Mouse (Mus musculus): ENCODE measurements around the gene Gm11114. TPM values are rescaled to one million over a fixed set of nuclear protein-coding genes. Genes with fewer than 3 reads are reported as not detected.

The Gm11114 gene
- polyA plus RNA-seq, 1 experiment from 2014 or later = not detected

DNA sequence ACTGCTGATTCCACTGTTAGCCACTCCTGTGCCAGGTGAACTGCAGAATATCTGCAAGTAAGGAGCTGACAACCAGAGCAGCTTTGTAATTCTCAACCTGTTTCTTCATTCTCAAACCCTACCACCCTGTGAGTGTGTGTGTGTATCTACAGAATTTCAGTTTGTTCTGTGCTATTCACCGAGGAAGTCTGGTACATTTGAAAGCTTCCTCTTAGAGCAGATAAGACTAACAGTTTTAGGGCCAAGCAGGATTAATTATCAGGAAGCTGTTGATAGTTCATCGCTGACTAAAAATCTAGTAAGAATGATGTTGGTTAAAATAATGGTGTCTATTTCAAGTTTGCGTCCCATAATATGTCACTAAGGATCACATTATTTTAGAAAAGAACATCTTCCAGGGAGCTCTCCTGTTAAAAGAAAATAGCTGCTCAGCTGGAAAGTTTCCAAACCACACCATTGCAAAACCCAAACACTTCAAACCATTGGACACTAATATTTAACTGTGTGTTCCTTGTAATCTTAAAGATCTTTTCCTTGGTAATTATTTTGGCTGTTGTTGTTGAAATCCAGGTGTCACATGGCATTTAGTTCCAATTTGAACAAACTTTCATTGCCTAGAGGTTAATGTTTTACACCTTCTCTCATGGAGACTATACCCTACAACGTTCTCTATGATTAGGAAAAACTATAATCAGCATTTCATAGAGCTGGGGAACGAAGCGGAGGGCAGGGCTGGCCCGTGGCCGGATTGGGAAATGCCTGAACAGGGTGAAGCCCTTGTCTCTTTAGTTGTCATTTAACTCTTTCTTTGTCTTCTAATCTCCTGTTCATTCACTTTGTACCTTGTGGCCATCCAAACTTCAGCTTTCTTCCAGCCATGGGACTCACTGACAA lies 30.6 kb downstream of the Gm11114 start:
- Histone ChIP-seq H3K4me2 (ENCODE audit: low read depth, low read length, severe bottlenecking) (no peak overlapping the region), H3K9ac (ENCODE audit: low read length) (no peak overlapping the region), H3K27ac (ENCODE audit: low read depth, low read length) (no peak overlapping the region), H3K4me1 (replicated peaks; ENCODE audit: control insufficient read depth, insufficient read depth, low read length) (no peaks in the 10 kb centered on the region), H3K4me3 (ENCODE audit: low read depth, low read length) (no peak overlapping the region), H3K9me3 (ENCODE audit: control insufficient read depth, low read length) (no peaks in the 10 kb centered on the region), H3K27me3 (ENCODE audit: control insufficient read depth, insufficient read depth, low read length) (no peaks in the 10 kb centered on the region), H3K36me3 (ENCODE audit: control insufficient read depth, insufficient read depth, low read length) (no peaks in the 10 kb centered on the region)
- WGBS = 93% methylated on average over 8 of the region's 8 CpGs
- ATAC-seq (replicated peaks; ENCODE audit: low FRiP score) (no peak), DNase-seq (ENCODE audit: low spot score) (no peak)

GRCm38 (mm10) chr9:85347823-85348523 lies 35.4 kb downstream of the Gm11114 start:
- WGBS = 89% methylated on average over 10 of the region's 10 CpGs
- H3K9ac ChIP-seq (ENCODE audit: low read length) = no peak overlapping the region
- no peak overlapping the region for H3K4me3 ChIP-seq (ENCODE audit: low read depth, low read length)
- DNase-seq (ENCODE audit: low spot score) = no peak
- H3K4me1 ChIP-seq (replicated peaks; ENCODE audit: control insufficient read depth, insufficient read depth, low read length) = no peaks in the 10 kb centered on the region
- H3K9me3 ChIP-seq (ENCODE audit: control insufficient read depth, low read length) = no peaks in the 10 kb centered on the region
- no peak for ATAC-seq (replicated peaks; ENCODE audit: low FRiP score)
- no peaks in the 10 kb centered on the region for H3K27me3 ChIP-seq (ENCODE audit: control insufficient read depth, insufficient read depth, low read length)
- no peaks in the 10 kb centered on the region for H3K36me3 ChIP-seq (ENCODE audit: control insufficient read depth, insufficient read depth, low read length)
- no peak overlapping the region for H3K4me2 ChIP-seq (ENCODE audit: low read depth, low read length, severe bottlenecking)
- H3K27ac ChIP-seq (ENCODE audit: low read depth, low read length) = no peak overlapping the region

- DNase-seq (ENCODE audit: low spot score) = no peak
- 61% methylated on average over 5 of the region's 5 CpGs for WGBS
Observed at GRCm38 (mm10) chr9:85355559-85355958, 43.0 kb downstream of the Gm11114 start.

GRCm38 (mm10) chr9:85357154-85357860 lies 44.7 kb downstream of the Gm11114 start:
- H3K9ac ChIP-seq (ENCODE audit: low read length) = no peak overlapping the region
- DNase-seq (ENCODE audit: low spot score) (no peak), ATAC-seq (replicated peaks; ENCODE audit: low FRiP score) (no peak)
- H3K9me3 ChIP-seq (ENCODE audit: control insufficient read depth, low read length) = no peaks in the 10 kb centered on the region
- H3K4me1 ChIP-seq (replicated peaks; ENCODE audit: control insufficient read depth, insufficient read depth, low read length) = no peaks in the 10 kb centered on the region
- 88% methylated on average over 7 of the region's 7 CpGs for WGBS
- no peaks in the 10 kb centered on the region for H3K36me3 ChIP-seq (ENCODE audit: control insufficient read depth, insufficient read depth, low read length)
- H3K4me3 ChIP-seq (ENCODE audit: low read depth, low read length) = no peak overlapping the region
- no peak overlapping the region for H3K4me2 ChIP-seq (ENCODE audit: low read depth, low read length, severe bottlenecking)
- no peak overlapping the region for H3K27ac ChIP-seq (ENCODE audit: low read depth, low read length)
- H3K27me3 ChIP-seq (ENCODE audit: control insufficient read depth, insufficient read depth, low read length) = no peaks in the 10 kb centered on the region

More at GRCm38 (mm10) chr9:85355559-85355958, 43.0 kb downstream of the Gm11114 start:
- H3K9ac ChIP-seq (ENCODE audit: low read length) = no peak overlapping the region
- H3K4me1 ChIP-seq (replicated peaks; ENCODE audit: control insufficient read depth, insufficient read depth, low read length) = no peaks in the 10 kb centered on the region
- H3K27me3 ChIP-seq (ENCODE audit: control insufficient read depth, insufficient read depth, low read length) = no peaks in the 10 kb centered on the region
- no peaks in the 10 kb centered on the region for H3K9me3 ChIP-seq (ENCODE audit: control insufficient read depth, low read length)
- H3K4me2 ChIP-seq (ENCODE audit: low read depth, low read length, severe bottlenecking) = no peak overlapping the region
- no peak for ATAC-seq (replicated peaks; ENCODE audit: low FRiP score)
- no peak overlapping the region for H3K27ac ChIP-seq (ENCODE audit: low read depth, low read length)
- H3K36me3 ChIP-seq (ENCODE audit: control insufficient read depth, insufficient read depth, low read length) = no peaks in the 10 kb centered on the region
- no peak overlapping the region for H3K4me3 ChIP-seq (ENCODE audit: low read depth, low read length)

Other genes starting within 250 kb of the Gm11114 start
- gene Tent5a, start 14.6 kb downstream of the Gm11114 start, polyA plus RNA-seq (2014; fragmentation: Nextera tagmentation; extraction: Ambion mirVana) = 1.9 and 2.4 TPM in 2 replicates